Mouse (Mus musculus) E14TG2a.4 (cell line): ENCODE results near the gene Fam20b.
"Not testable (repeated sequence)": the region's sequence is repeated elsewhere in the genome, so short reads cannot be mapped to it uniquely, and the experiment has no call there.

ENCODE experiments used
- H3K27me3 ChIP-seq: 2 replicates; pipeline ENCODE4 v1.6.1; 2014; ENCODE audit warnings: low read length, control low read depth; ENCODE audit not compliant: insufficient read depth
- H3K36me3 ChIP-seq: 2 replicates; pipeline ENCODE4 v1.6.1; 2014; ENCODE audit warnings: low read length, control low read depth; ENCODE audit not compliant: insufficient read depth
- H3K4me1 ChIP-seq: replicated peaks from 2 replicates; pipeline ENCODE4 v1.6.1; 2014; ENCODE audit warnings: low read depth, low read length, control low read depth
- H3K4me3 ChIP-seq: replicated peaks from 2 replicates; pipeline ENCODE4 v1.5.1; 2014; ENCODE audit warnings: mild to moderate bottlenecking, low read length
- H3K9me3 ChIP-seq: 2 replicates; pipeline ENCODE4 v1.6.1; 2014; ENCODE audit warnings: low read length, control low read depth
- CTCF ChIP-seq: conservative IDR thresholded peaks from 2 replicates; pipeline ENCODE4 v1.5.1; 2014; ENCODE audit warnings: low read length
- NANOG ChIP-seq: IDR thresholded peaks from 2 replicates; pipeline ENCODE4 v1.6.1; 2014; ENCODE audit warnings: borderline replicate concordance, low read length, mixed read lengths
- POU5F1 ChIP-seq: IDR thresholded peaks from 2 replicates; pipeline ENCODE4 v1.6.1; 2014; ENCODE audit warnings: low read length, borderline replicate concordance

Gene Fam20b

DNA sequence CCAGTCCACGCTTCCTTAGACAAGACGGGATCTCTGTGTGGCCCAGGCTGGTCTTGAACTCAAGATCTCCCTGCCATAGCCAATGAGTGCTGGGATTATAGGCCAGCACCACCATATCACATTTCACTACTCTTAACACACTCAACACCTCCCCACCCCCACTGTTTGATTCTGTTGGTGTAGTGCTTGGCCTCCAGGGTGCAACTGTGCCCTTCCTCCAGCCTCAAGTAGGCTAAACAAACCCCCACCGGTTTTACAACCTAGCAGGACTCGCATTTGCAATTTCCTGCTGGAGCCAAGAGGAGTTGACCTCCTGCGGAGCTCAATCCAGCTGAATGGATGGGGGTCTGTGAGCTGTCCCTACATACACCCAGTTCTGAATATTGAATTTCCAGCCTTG is 50.3 kb downstream of the Fam20b start:
- TF ChIP-seq NANOG (peak; percentile 60), POU5F1 (0 out of 2 replicates have a peak, but pooled peaks have one; percentile 18), CTCF (no peak)
- H3K4me1 ChIP-seq = peaks cover 94% of the 10 kb centered on the region
- peaks cover 32% of the 10 kb centered on the region for H3K36me3 ChIP-seq
- H3K27me3 ChIP-seq = no peaks in the 10 kb centered on the region
- no peaks in the 10 kb centered on the region for H3K9me3 ChIP-seq
- peak overlapping the region; percentile 76 for H3K4me3 ChIP-seq

DNA sequence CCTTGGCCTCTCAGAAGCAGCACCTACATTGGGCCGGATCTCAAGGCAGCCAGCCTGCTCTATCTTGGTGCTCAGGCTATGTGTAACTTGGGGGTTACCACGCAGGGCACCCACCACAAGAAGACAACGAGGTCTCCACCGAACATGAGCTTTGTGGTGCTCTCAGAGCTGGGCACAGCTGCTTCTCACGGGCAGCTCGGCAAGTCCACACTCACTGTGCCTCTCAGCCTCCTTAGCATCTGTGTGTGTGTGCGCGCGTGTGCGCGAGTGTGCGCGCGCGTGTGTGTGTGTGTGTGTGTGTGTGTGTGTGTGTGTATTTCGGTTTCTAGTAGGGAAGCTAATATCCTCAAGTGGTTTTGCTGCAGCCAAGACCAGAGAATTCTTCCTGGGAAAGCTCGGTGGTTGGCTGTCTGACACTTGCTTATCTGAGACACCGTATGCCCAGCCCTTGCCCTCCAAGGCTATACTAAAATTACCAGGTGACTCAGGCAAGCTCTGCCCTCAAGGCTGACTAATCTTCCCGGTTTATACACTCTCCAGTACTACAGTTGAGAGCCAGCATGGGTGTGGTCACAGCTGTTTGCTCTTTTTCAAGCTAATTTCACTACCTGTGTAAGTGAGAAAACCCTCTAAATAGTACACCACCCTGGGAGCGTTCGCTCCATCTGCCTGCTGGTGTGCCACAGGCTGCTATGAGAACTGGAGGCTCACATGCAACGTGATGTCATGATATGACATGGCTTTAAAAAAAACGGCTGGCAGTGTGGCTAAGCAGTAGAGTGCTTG is 51.6 kb downstream of the Fam20b start:
- no peaks in the 10 kb centered on the region for H3K27me3 ChIP-seq
- H3K4me3 ChIP-seq = peak overlapping the region; percentile 76
- H3K9me3 ChIP-seq = no peaks in the 10 kb centered on the region
- peaks cover 36% of the 10 kb centered on the region for H3K36me3 ChIP-seq
- H3K4me1 ChIP-seq = peaks cover 94% of the 10 kb centered on the region
- TF ChIP-seq POU5F1 = no peak
- TF ChIP-seq CTCF = no peak
- TF ChIP-seq NANOG = no peak

DNA sequence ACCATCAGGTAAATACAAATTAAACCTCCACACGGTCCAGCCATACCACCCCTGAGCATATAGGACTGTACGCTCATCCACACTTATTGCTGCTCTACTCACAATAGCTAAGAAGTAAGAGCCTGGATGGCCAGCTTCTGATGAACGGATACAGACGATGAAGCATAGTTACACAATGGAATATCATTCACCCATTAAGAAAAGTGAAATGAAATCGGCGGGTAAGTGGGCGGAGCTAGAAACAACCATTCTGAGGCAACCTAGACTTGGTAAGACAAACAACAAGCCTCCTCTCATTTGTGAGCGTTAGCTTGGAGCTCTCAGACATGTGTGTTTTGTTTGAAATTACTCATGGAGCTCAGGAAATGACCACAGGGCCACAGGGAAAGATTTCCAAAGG is 53.1 kb downstream of the Fam20b start:
- H3K4me3 ChIP-seq = peak overlapping the region; percentile 76
- TF ChIP-seq POU5F1 (no peak), CTCF (no peak), NANOG (no peak)
- peaks cover 34% of the 10 kb centered on the region for H3K36me3 ChIP-seq
- H3K9me3 ChIP-seq = no peaks in the 10 kb centered on the region
- no peaks in the 10 kb centered on the region for H3K27me3 ChIP-seq
- peaks cover 93% of the 10 kb centered on the region for H3K4me1 ChIP-seq

DNA sequence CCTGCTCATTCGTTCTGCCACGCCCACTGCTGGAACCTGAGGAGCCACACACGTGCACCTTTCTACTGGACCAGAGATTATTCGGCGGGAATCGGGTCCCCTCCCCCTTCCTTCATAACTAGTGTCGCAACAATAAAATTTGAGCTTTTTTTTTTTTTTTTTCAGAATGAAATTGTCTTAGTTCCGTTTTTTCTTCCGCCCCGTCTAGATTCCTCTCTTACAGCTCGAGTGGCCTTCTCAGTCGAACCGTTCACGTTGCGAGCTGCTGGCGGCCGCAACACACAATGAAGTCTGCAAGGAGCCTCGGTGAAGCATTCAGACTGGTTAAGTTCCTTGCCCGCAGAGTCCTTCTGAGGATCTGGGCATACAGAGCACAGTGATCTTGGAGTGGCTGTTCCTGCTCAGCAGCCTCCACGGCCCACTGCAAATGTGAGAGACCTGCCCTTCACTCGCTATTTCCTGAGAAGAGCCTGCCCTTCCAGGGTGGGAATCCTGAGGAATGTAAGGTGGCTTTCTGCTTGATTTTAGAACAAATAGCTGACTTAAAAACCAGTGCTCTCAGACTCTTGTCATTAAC is 58.1 kb downstream of the Fam20b start:
- H3K27me3 ChIP-seq, H3K9me3 ChIP-seq: not testable (repeated sequence)
- Histone ChIP-seq H3K4me1 (peaks cover 92% of the 10 kb centered on the region), H3K36me3 (peaks cover 71% of the 10 kb centered on the region), H3K4me3 (peak overlapping the region; percentile 63)

DNA sequence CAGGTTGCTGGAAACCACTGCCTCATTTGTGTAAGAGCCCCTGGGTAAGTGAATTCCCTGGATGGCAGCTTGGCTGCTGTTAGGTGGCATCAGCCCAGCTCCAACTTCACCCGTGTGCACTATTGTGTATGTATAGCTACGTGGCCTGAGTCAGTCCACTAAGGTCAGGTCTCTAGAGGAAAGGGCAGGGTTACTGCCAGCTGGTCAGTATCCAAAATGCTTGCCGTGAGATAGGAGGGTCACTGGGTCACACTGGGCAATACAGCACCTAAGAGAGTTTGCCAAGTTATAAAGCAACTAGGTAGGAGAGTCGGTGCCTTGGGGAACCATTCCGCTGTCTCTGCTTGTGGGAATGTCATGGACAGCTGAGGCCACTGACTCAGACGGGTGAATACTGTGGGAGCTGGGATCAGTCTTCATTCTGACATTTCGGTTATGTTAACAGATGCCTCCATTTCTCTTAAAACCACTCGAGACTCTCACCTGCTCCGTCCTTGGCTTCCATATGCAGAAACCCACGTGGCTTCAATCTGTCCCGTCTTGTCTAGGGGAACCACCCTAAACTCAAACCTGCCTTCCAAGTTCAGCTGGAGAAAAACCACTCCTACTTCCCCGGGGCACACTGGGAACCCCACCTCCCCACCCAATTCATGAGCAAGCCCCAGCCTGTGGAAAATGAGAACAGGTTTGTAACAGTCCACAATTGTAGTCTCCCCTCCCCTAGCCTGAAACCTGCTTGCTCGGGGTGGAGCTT is 58.8 kb downstream of the Fam20b start:
- Histone ChIP-seq H3K27me3 (no peaks in the 10 kb centered on the region), H3K4me1 (peaks cover 92% of the 10 kb centered on the region), H3K4me3 (peak overlapping the region; percentile 74), H3K36me3 (peaks cover 73% of the 10 kb centered on the region), H3K9me3 (no peaks in the 10 kb centered on the region)
- no peak for TF ChIP-seq NANOG

DNA sequence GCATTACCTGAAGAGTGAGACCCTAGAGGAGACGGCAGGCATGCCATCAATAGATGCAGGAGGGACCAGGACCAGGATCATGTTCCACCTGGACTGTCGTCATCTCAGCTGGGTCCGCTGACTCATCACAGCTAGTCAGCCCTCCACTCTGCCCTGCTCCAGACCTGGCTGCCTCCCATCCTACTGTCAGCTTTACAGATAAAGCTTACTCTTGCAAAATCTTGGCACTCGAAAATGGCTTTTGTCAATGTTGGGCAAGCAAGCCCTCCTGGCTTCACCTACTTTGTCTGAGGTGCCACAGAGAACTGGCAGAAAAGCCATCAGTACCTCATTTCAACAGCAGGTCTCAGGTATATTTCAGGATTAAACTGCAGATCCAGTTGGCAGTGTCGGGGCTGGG is 60.2 kb downstream of the Fam20b start:
- Histone ChIP-seq H3K36me3 (peaks cover 73% of the 10 kb centered on the region), H3K27me3 (no peaks in the 10 kb centered on the region), H3K9me3 (no peaks in the 10 kb centered on the region), H3K4me1 (peaks cover 92% of the 10 kb centered on the region), H3K4me3 (no peak overlapping the region)
- TF ChIP-seq CTCF (no peak), NANOG (no peak), POU5F1 (no peak)

DNA sequence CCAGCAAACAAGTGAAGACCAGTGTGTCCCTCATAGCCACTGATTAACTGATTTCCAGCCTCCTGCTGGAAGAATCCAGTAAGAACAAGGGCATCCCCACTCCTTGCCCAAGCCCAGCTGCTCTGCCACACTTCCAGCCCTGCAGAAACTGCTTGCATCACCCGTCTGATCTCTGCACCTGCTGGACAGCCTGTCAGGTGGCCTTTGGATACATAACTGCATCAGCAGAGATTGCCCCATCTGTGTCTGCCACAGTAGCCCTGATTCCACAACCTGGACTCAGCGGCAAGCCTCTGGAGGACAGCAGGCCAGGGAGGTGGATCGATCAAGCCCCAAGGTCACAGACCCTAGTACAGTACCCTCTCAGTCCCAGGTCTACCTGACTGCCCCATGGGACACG is 61.4 kb downstream of the Fam20b start:
- Histone ChIP-seq H3K27me3 (no peaks in the 10 kb centered on the region), H3K36me3 (peaks cover 81% of the 10 kb centered on the region), H3K4me3 (peak overlapping the region; percentile 27), H3K9me3 (no peaks in the 10 kb centered on the region), H3K4me1 (peaks cover 93% of the 10 kb centered on the region)
- no peak for TF ChIP-seq NANOG
- no peak for TF ChIP-seq POU5F1
- no peak for TF ChIP-seq CTCF

DNA sequence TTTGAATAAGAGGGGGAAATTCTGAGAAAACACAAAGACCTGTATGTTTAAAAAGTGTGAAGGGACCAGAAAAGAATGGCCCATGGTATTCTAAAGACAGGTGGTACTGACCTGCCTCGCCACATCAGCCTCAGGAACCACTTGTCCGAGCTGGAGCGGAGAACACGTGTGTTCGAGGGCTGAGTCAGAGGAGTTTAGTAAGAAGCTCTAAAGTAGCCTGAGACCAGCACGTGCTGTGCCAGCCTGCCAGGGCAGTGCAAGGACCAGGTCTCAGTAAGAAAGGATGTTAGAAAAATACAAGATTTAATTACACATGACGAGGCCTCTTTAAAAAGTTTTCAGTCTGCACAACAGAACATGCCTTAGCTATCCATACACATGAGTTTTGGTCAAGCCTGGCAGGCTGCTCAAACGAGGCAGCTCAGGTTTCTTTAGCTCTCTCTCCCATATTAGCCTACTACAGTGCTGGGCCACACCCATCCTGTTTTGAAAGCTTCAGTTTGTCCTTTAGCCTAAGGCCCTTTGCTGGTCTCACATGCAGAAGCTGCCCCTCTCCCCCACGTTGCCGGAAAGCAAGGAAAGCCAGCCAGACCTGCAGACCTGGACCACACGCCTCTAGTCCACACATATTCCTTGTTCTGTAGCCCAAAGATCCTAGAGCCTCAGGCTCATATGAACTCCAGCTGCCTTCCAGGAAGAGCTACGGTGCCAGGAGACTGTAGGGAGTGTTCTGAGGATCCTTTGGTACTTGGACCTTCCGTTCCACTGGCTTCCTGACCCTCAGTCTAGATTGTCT is 64.0 kb downstream of the Fam20b start:
- H3K4me1 ChIP-seq = peaks cover 90% of the 10 kb centered on the region
- H3K27me3 ChIP-seq = no peaks in the 10 kb centered on the region
- peaks cover 83% of the 10 kb centered on the region for H3K36me3 ChIP-seq
- TF ChIP-seq POU5F1 = no peak
- H3K9me3 ChIP-seq = no peaks in the 10 kb centered on the region
- H3K4me3 ChIP-seq = peak overlapping the region; percentile 68
